Mouse (Mus musculus) Patski (cell line): ENCODE measurements around the gene Zfp90. TPM values are rescaled to one million over a fixed set of nuclear protein-coding genes. Genes with fewer than 3 reads are reported as not detected.
A peak's percentile ranks its signal among the peaks of the same experiment; 100 is the strongest.
"Not testable (repeated sequence)": the region's sequence is repeated elsewhere in the genome, so short reads cannot be mapped to it uniquely, and the experiment has no call there.

Source experiments
- ATAC-seq: fragments of 100-300 bp; one replicate; pipeline ENCODE4 v1.8.0; 2021
- CTCF ChIA-PET: fragments of 350-600 bp; sonication (Branson Sonifier 250); formaldehyde crosslinking; loops from one replicate; lab custom pipeline; 2022; ENCODE audit warnings: inconsistent platforms; lab: Charles Lee
- POLR2A ChIA-PET: fragments of 350-600 bp; sonication (Branson Sonifier 250); formaldehyde crosslinking; loops from one replicate; lab custom pipeline; 2022; ENCODE audit warnings: antibody characterized with exemption, inconsistent platforms; lab: Charles Lee
- DNase-seq: peaks from one replicate; pipeline ENCODE4 v3.0.0-alpha.2; 2011; ENCODE audit warnings: low read depth, low spot score
- H3K27me3 ChIP-seq: fragments of 371-371 bp; one replicate; pipeline ENCODE4 v1.5.1; 2021
- CTCF ChIP-seq: fragments of 100-300 bp; IDR thresholded peaks from one replicate; pipeline ENCODE4 v1.5.1; 2021
- in situ Hi-C: fragments of 300-500 bp; cut with MboI; formaldehyde crosslinking; loops from 3 replicates; pipeline ENCODE4 v1.11.1; 2018; ENCODE audit warnings: low pct_unique_long_range_greater_than_20kb, mixed read lengths
- polyA plus RNA-seq: library from polyadenylated mRNA; unstranded; gene quantifications from one replicate; pipeline ENCODE4 v1.2.3, GENCODE M21; 2021

The Zfp90 gene
- polyA plus RNA-seq, 1 experiment from 2014 or later: 17.5 TPM

GRCm38 (mm10) chr8:106431088-106431487, 16.0 kb downstream of the Zfp90 start:
- no peak for DNase-seq
- ChIA-PET POLR2A (interaction anchor here (0.8 kb wide), 1 partner anchor 103 kb away, joined by 3 read pairs; no protein-coding TSS in a partner anchor), CTCF (interaction anchor here (1.4 to 9.9 kb wide), 3 partner anchors 101 to 130 kb away, joined by 3 to 169 read pairs (median 6); no protein-coding TSS in a partner anchor)
- no peaks in the 10 kb centered on the region for H3K27me3 ChIP-seq
- ATAC-seq: no peak
- in situ Hi-C loops: loop anchor here (5.0 kb wide), 1 partner anchor 106 kb away; no protein-coding TSS in a partner anchor
- TF ChIP-seq CTCF: no peak

- not testable (repeated sequence) for DNase-seq, H3K27me3 ChIP-seq, ATAC-seq
- in situ Hi-C loops: loop anchor here (5.0 kb wide), 1 partner anchor 105 kb away; no protein-coding TSS in a partner anchor
- ChIA-PET POLR2A (interaction anchor here (0.5 kb wide), 1 partner anchor 18 kb away, joined by 4 read pairs; no protein-coding TSS in a partner anchor), CTCF (interaction anchor here (0.7 to 9.9 kb wide), 9 partner anchors 13 to 263 kb away, joined by 3 to 169 read pairs (median 6); no protein-coding TSS in a partner anchor)
- TF ChIP-seq CTCF: peak; percentile 48
Observed at GRCm38 (mm10) chr8:106431952-106432351, 16.8 kb downstream of the Zfp90 start.

GRCm38 (mm10) chr8:106432954-106433570, 17.9 kb downstream of the Zfp90 start:
- no peak for DNase-seq
- CTCF ChIA-PET: interaction anchor here (0.7 to 9.9 kb wide), 31 partner anchors 9 to 262 kb away, joined by 3 to 169 read pairs (median 4); partner anchors contain the start of gene Zfp90
- POLR2A ChIA-PET: interaction anchor here (0.6 to 1.3 kb wide), 4 partner anchors 78 to 240 kb away, joined by 4 to 5 read pairs (median 4); no protein-coding TSS in a partner anchor
- TF ChIP-seq CTCF: peak; percentile 99
- ATAC-seq: peak; percentile 46
- no peaks in the 10 kb centered on the region for H3K27me3 ChIP-seq
- in situ Hi-C loops: loop anchor here (5.0 kb wide), 1 partner anchor 104 kb away; no protein-coding TSS in a partner anchor

GRCm38 (mm10) chr8:106433667-106434066, 18.5 kb downstream of the Zfp90 start:
- in situ Hi-C loops: loop anchor here (5.0 kb wide), 1 partner anchor 104 kb away; no protein-coding TSS in a partner anchor
- ChIA-PET CTCF (interaction anchor here (0.7 to 9.9 kb wide), 28 partner anchors 8 to 261 kb away, joined by 3 to 169 read pairs (median 4); partner anchors contain the start of gene Zfp90), POLR2A (interaction anchor here (0.9 to 1.3 kb wide), 4 partner anchors 78 to 127 kb away, joined by 3 to 5 read pairs (median 4); no protein-coding TSS in a partner anchor)
- DNase-seq (no peak), ATAC-seq (no peak)
- H3K27me3 ChIP-seq: no peaks in the 10 kb centered on the region
- no peak for TF ChIP-seq CTCF

- TF ChIP-seq CTCF: no peak
- DNase-seq (peak; percentile 63), ATAC-seq (peak; percentile 69)
- ChIA-PET POLR2A (interaction anchor here (0.6 to 0.7 kb wide), 2 partner anchors 17 to 72 kb away, joined by 3 to 4 read pairs; no protein-coding TSS in a partner anchor), CTCF (interaction anchor here (1.0 to 9.9 kb wide), 3 partner anchors 70 to 95 kb away, joined by 3 to 169 read pairs (median 4); no protein-coding TSS in a partner anchor)
- no peaks in the 10 kb centered on the region for H3K27me3 ChIP-seq
- in situ Hi-C loops: no loop called here
Observed at GRCm38 (mm10) chr8:106437781-106438180, 22.7 kb downstream of the Zfp90 start.

- no peak for TF ChIP-seq CTCF
- H3K27me3 ChIP-seq: no peaks in the 10 kb centered on the region
- POLR2A ChIA-PET: no interaction called here
- CTCF ChIA-PET: interaction anchor here (1.7 kb wide), 1 partner anchor 62 kb away, joined by 4 read pairs; no protein-coding TSS in a partner anchor
- DNase-seq (no peak), ATAC-seq (no peak)
- in situ Hi-C loops: no loop called here
Observed at GRCm38 (mm10) chr8:106440146-106440545, 25.0 kb downstream of the Zfp90 start.

- H3K27me3 ChIP-seq: no peaks in the 10 kb centered on the region
- ChIA-PET POLR2A (no interaction called here), CTCF (interaction anchor here (1.1 kb wide), 1 partner anchor 87 kb away, joined by 3 read pairs; no protein-coding TSS in a partner anchor)
- TF ChIP-seq CTCF: no peak
- no peak for ATAC-seq
- in situ Hi-C loops: no loop called here
- DNase-seq: no peak
Observed at GRCm38 (mm10) chr8:106442740-106443139, 27.6 kb downstream of the Zfp90 start.

- in situ Hi-C loops: no loop called here
- no peak for TF ChIP-seq CTCF
- ATAC-seq (no peak), DNase-seq (no peak)
- CTCF ChIA-PET: no interaction called here
- no peaks in the 10 kb centered on the region for H3K27me3 ChIP-seq
- POLR2A ChIA-PET: interaction anchor here (0.6 kb wide), 1 partner anchor 11 kb away, joined by 3 read pairs; no protein-coding TSS in a partner anchor
Observed at GRCm38 (mm10) chr8:106451301-106452085, 36.4 kb downstream of the Zfp90 start.

- POLR2A ChIA-PET: no interaction called here
- no peaks in the 10 kb centered on the region for H3K27me3 ChIP-seq
- ATAC-seq (peak; percentile 51), DNase-seq (peak; percentile 30)
- CTCF ChIA-PET: interaction anchor here (1.2 kb wide), 1 partner anchor 19 kb away, joined by 4 read pairs; no protein-coding TSS in a partner anchor
- no peak for TF ChIP-seq CTCF
- in situ Hi-C loops: no loop called here
Observed at GRCm38 (mm10) chr8:106452701-106453481, 37.8 kb downstream of the Zfp90 start.
